Mouse (Mus musculus) embryonic facial prominence, embryonic 10.5 days (tissue): ENCODE measurements at regions not wholly inside any gene's neighbourhood (a gene's known extent, or its start where the extent isn't known, plus 50 kb on each side); places are given as distances from the start of the nearest gene placed in this dataset.
"Not testable (repeated sequence)": the region's sequence is repeated elsewhere in the genome, so short reads cannot be mapped to it uniquely, and the experiment has no call there.

Experiments used
- DNase-seq: peaks from one replicate; pipeline ENCODE4 v3.0.0-alpha.2; 2017; ENCODE audit warnings: low spot score
- H3K27ac ChIP-seq: fragments of 300-500 bp; sonication (generic); replicated peaks from 2 replicates; pipeline ENCODE4 v1.5.1; 2016; ENCODE audit warnings: mild to moderate bottlenecking
- H3K27me3 ChIP-seq: fragments of 300-500 bp; sonication (generic); replicated peaks from 2 replicates; pipeline ENCODE4 v1.6.1; 2016; ENCODE audit warnings: low read depth, mild to moderate bottlenecking; ENCODE audit not compliant: poor library complexity, severe bottlenecking
- H3K36me3 ChIP-seq: fragments of 300-500 bp; sonication (generic); replicated peaks from 2 replicates; pipeline ENCODE4 v1.6.1; 2016; ENCODE audit warnings: mild to moderate bottlenecking, moderate library complexity
- H3K4me1 ChIP-seq: fragments of 300-500 bp; sonication (generic); 2 replicates; pipeline ENCODE4 v1.6.1; 2016
- H3K4me3 ChIP-seq: fragments of 300-500 bp; sonication (generic); 2 replicates; pipeline ENCODE4 v1.5.1; 2016; ENCODE audit warnings: mild to moderate bottlenecking, moderate library complexity
- H3K9me3 ChIP-seq: fragments of 300-500 bp; sonication (generic); 2 replicates; pipeline ENCODE4 v1.6.1; 2016; ENCODE audit warnings: mild to moderate bottlenecking
- WGBS: fragments of 180-500 bp; shearing (Covaris S2); methylation state at CpG from one replicate; pipeline ENCODE4 v1.1.7; 2016; 5-methylcytosine and 5-hydroxymethylcytosine counted together

GRCm38 (mm10) chr16:23776501-23776900 is 114.3 kb downstream of the Sst start:
- WGBS = 59% methylated on average over 1 of the region's 1 CpGs
- Histone ChIP-seq H3K36me3 (no peaks in the 10 kb centered on the region), H3K27me3 (no peaks in the 10 kb centered on the region), H3K9me3 (no peaks in the 10 kb centered on the region), H3K27ac (no peak overlapping the region), H3K4me3 (no peak overlapping the region), H3K4me1 (peaks cover 5% of the 10 kb centered on the region)
- DNase-seq = no peak

- Histone ChIP-seq H3K36me3 (no peaks in the 10 kb centered on the region), H3K4me1 (0 out of 2 replicates have a peak, but pooled peaks cover 10% of the 10 kb centered on the region), H3K27me3 (no peaks in the 10 kb centered on the region), H3K9me3 (no peaks in the 10 kb centered on the region), H3K4me3 (no peak overlapping the region), H3K27ac (no peak overlapping the region)
- WGBS = 80% methylated on average over 7 of the region's 7 CpGs
- DNase-seq = no peak
These were observed 132.5 kb downstream of the Sst start for GRCm38 (mm10) chr16:23758136-23758812.

- H3K4me1 ChIP-seq = peaks cover 10% of the 10 kb centered on the region; the same call in 1 of the 2 replicates
- 53% methylated on average over 3 of the region's 3 CpGs for WGBS
- no peaks in the 10 kb centered on the region for H3K36me3 ChIP-seq
- H3K4me3 ChIP-seq = no peak overlapping the region
- no peak overlapping the region for H3K27ac ChIP-seq
- H3K27me3 ChIP-seq = no peaks in the 10 kb centered on the region
- no peak for DNase-seq
- H3K9me3 ChIP-seq = no peaks in the 10 kb centered on the region
These were observed 153.7 kb downstream of the Sst start for GRCm38 (mm10) chr16:23737026-23737425.

GRCm38 (mm10) chr16:23735722-23736121 is 155.0 kb downstream of the Sst start:
- WGBS = 33% methylated on average over 5 of the region's 5 CpGs
- Histone ChIP-seq H3K9me3 (no peaks in the 10 kb centered on the region), H3K4me1 (peaks cover 10% of the 10 kb centered on the region; the same call in 1 of the 2 replicates), H3K4me3 (no peak overlapping the region), H3K27ac (no peak overlapping the region), H3K36me3 (no peaks in the 10 kb centered on the region), H3K27me3 (no peaks in the 10 kb centered on the region)
- no peak for DNase-seq

GRCm38 (mm10) chr16:23726562-23726961 is 164.2 kb downstream of the Sst start:
- Histone ChIP-seq H3K4me1 (no peaks in the 10 kb centered on the region), H3K4me3 (no peak overlapping the region), H3K27ac (no peak overlapping the region), H3K36me3 (no peaks in the 10 kb centered on the region), H3K9me3 (no peaks in the 10 kb centered on the region), H3K27me3 (no peaks in the 10 kb centered on the region)
- 86% methylated on average over 4 of the region's 4 CpGs for WGBS
- no peak for DNase-seq

- H3K4me3 ChIP-seq = no peak overlapping the region
- no peaks in the 10 kb centered on the region for H3K27me3 ChIP-seq
- no peak for DNase-seq
- H3K9me3 ChIP-seq = no peaks in the 10 kb centered on the region
- no peak overlapping the region for H3K27ac ChIP-seq
- no peaks in the 10 kb centered on the region for H3K36me3 ChIP-seq
- H3K4me1 ChIP-seq = no peaks in the 10 kb centered on the region
These were observed 169.0 kb downstream of the Sst start for GRCm38 (mm10) chr16:23721745-23722144.

- 60% methylated on average over 1 of the region's 1 CpGs for WGBS
- no peak for DNase-seq
- H3K4me1 ChIP-seq = no peaks in the 10 kb centered on the region
- H3K27me3 ChIP-seq = no peaks in the 10 kb centered on the region
- H3K4me3 ChIP-seq = no peak overlapping the region
- no peak overlapping the region for H3K27ac ChIP-seq
- H3K36me3 ChIP-seq = no peaks in the 10 kb centered on the region
- no peaks in the 10 kb centered on the region for H3K9me3 ChIP-seq
These were observed 180.5 kb upstream of the Masp1 start for GRCm38 (mm10) chr16:23701156-23701555.

- not testable (repeated sequence) for H3K27me3 ChIP-seq, H3K4me3 ChIP-seq, H3K27ac ChIP-seq, DNase-seq, H3K4me1 ChIP-seq, H3K36me3 ChIP-seq, H3K9me3 ChIP-seq
These were observed 173.6 kb upstream of the Masp1 start for GRCm38 (mm10) chr16:23694226-23694625.

- H3K4me3 ChIP-seq = no peak overlapping the region
- no peaks in the 10 kb centered on the region for H3K9me3 ChIP-seq
- H3K27me3 ChIP-seq = no peaks in the 10 kb centered on the region
- H3K36me3 ChIP-seq = no peaks in the 10 kb centered on the region
- DNase-seq = no peak
- H3K4me1 ChIP-seq = no peaks in the 10 kb centered on the region
- WGBS = 98% methylated on average over 2 of the region's 2 CpGs
- no peak overlapping the region for H3K27ac ChIP-seq
These were observed 169.4 kb upstream of the Masp1 start for GRCm38 (mm10) chr16:23690061-23690460.

GRCm38 (mm10) chr16:23686783-23687182 is 166.2 kb upstream of the Masp1 start:
- Histone ChIP-seq H3K9me3 (no peaks in the 10 kb centered on the region), H3K36me3 (no peaks in the 10 kb centered on the region), H3K4me3 (no peak overlapping the region), H3K27ac (no peak overlapping the region), H3K27me3 (no peaks in the 10 kb centered on the region), H3K4me1 (no peaks in the 10 kb centered on the region)
- 85% methylated on average over 8 of the region's 8 CpGs for WGBS
- DNase-seq = no peak

GRCm38 (mm10) chr16:23680434-23680833 is 159.8 kb upstream of the Masp1 start:
- Histone ChIP-seq H3K36me3 (no peaks in the 10 kb centered on the region), H3K4me1 (no peaks in the 10 kb centered on the region), H3K9me3 (no peaks in the 10 kb centered on the region), H3K27me3 (no peaks in the 10 kb centered on the region), H3K27ac (no peak overlapping the region), H3K4me3 (no peak overlapping the region)
- WGBS = 76% methylated on average over 2 of the region's 2 CpGs
- DNase-seq = no peak

- no peaks in the 10 kb centered on the region for H3K4me1 ChIP-seq
- no peak for DNase-seq
- H3K9me3 ChIP-seq = no peaks in the 10 kb centered on the region
- no peak overlapping the region for H3K27ac ChIP-seq
- no peaks in the 10 kb centered on the region for H3K36me3 ChIP-seq
- H3K4me3 ChIP-seq = no peak overlapping the region
- no peaks in the 10 kb centered on the region for H3K27me3 ChIP-seq
- WGBS = 78% methylated on average over 6 of the region's 6 CpGs
These were observed 151.8 kb upstream of the Masp1 start for GRCm38 (mm10) chr16:23672375-23672774.

GRCm38 (mm10) chr16:23670161-23670560 is 149.5 kb upstream of the Masp1 start:
- WGBS = 62% methylated on average over 4 of the region's 4 CpGs

More at GRCm38 (mm10) chr16:23670161-23670560, 149.5 kb upstream of the Masp1 start:
- no peaks in the 10 kb centered on the region for H3K9me3 ChIP-seq
- no peaks in the 10 kb centered on the region for H3K4me1 ChIP-seq
- DNase-seq = no peak
- H3K4me3 ChIP-seq = no peak overlapping the region
- H3K36me3 ChIP-seq = no peaks in the 10 kb centered on the region
- no peaks in the 10 kb centered on the region for H3K27me3 ChIP-seq
- no peak overlapping the region for H3K27ac ChIP-seq
